Mouse (Mus musculus) heart, postnatal 0 days (tissue): ENCODE results near the gene Kazn.

Experiments used
- CTCF ChIP-seq: IDR thresholded peaks from 2 replicates; pipeline ENCODE4 v1.5.1; 2016; ENCODE audit warnings: antibody characterized with exemption, control low read depth, low read depth
- EP300 ChIP-seq: IDR thresholded peaks from 2 replicates; pipeline ENCODE4 v1.6.1; 2016; ENCODE audit warnings: antibody characterized with exemption, low read depth

GRCm38 (mm10) chr4:142215760-142216159 lies 23.4 kb downstream of the Kazn start:
- no peak for TF ChIP-seq CTCF
- TF ChIP-seq EP300: no peak
